Mouse (Mus musculus) spleen, adult 2 months (tissue): ENCODE data around the gene Ulk4. TPM values are rescaled to one million over a fixed set of nuclear protein-coding genes. Genes with fewer than 3 reads are reported as not detected.

ENCODE experiments used
- DNase-seq, 2 experiments: peaks; one replicate each; pipeline versions ENCODE4 v3.0.0 to v3.0.0-alpha.2; 2012 to 2021; ENCODE audit warnings: low spot score in 2 of 2, low read depth in 1 of 2
- H3K27ac ChIP-seq: fragments of 200-500 bp; 2 replicates; pipeline ENCODE4 v1.5.1; 2012; ENCODE audit warnings: low read length, inconsistent platforms; ENCODE audit not compliant: insufficient read depth
- H3K27me3 ChIP-seq: fragments of 200-500 bp; 2 replicates; pipeline ENCODE4 v1.6.1; 2012; ENCODE audit warnings: mild to moderate bottlenecking, moderate library complexity, low read length, inconsistent platforms; ENCODE audit not compliant: control insufficient read depth, insufficient read depth
- H3K36me3 ChIP-seq: fragments of 200-500 bp; 2 replicates; pipeline ENCODE4 v1.6.1; 2012; ENCODE audit warnings: mild to moderate bottlenecking, low read length, inconsistent platforms; ENCODE audit not compliant: control insufficient read depth, insufficient read depth
- H3K4me1 ChIP-seq: fragments of 200-500 bp; 2 replicates; pipeline ENCODE4 v1.6.1; 2011; ENCODE audit warnings: inconsistent platforms; ENCODE audit not compliant: control insufficient read depth, insufficient read depth, insufficient read length
- H3K4me3 ChIP-seq: fragments of 200-500 bp; 2 replicates; pipeline ENCODE4 v1.5.1; 2011; ENCODE audit warnings: mild to moderate bottlenecking, inconsistent platforms; ENCODE audit not compliant: insufficient read depth, insufficient read length; ENCODE audit errors: extremely low read depth
- CTCF ChIP-seq: fragments of 200-500 bp; IDR thresholded peaks from 2 replicates; pipeline ENCODE4 v1.5.1; 2011; ENCODE audit warnings: mild to moderate bottlenecking, inconsistent platforms; ENCODE audit not compliant: insufficient read depth, insufficient read length, insufficient replicate concordance; ENCODE audit errors: extremely low read depth
- POLR2A ChIP-seq: fragments of 200-500 bp; IDR thresholded peaks from 2 replicates; pipeline ENCODE4 v1.6.1; 2011; ENCODE audit warnings: low read depth, low read length, inconsistent platforms
- WGBS: fragments of 180-500 bp; shearing (Covaris S2); methylation state at CpG from one replicate; pipeline ENCODE4 v1.1.7; 2018; 5-methylcytosine and 5-hydroxymethylcytosine counted together
- polyA plus RNA-seq: library from polyadenylated mRNA; depleted of rRNA; stranded (reverse); fragments of >200 nt; gene quantifications from 2 replicates; pipeline ENCODE4 v1.2.3, GENCODE M21; 2012

The Ulk4 gene
- polyA plus RNA-seq, 1 experiment = 0.39 TPM

GRCm38 (mm10) chr9:121293187-121293586 lies 16.2 kb upstream of the Ulk4 start:
- no peaks in the 10 kb centered on the region for H3K36me3 ChIP-seq
- no peak overlapping the region for H3K4me3 ChIP-seq
- H3K4me1 ChIP-seq = peaks cover 3% of the 10 kb centered on the region; the same call in 1 of the 2 replicates
- TF ChIP-seq CTCF (no peak), POLR2A (no peak)
- no peaks in the 10 kb centered on the region for H3K27me3 ChIP-seq
- WGBS = 79% methylated on average over 7 of the region's 7 CpGs
- no peak for DNase-seq
- no peak overlapping the region for H3K27ac ChIP-seq

GRCm38 (mm10) chr9:121291275-121291674 lies 14.3 kb upstream of the Ulk4 start:
- Histone ChIP-seq H3K27ac (no peak overlapping the region), H3K4me1 (no peaks in the 10 kb centered on the region), H3K36me3 (no peaks in the 10 kb centered on the region), H3K4me3 (no peak overlapping the region), H3K27me3 (no peaks in the 10 kb centered on the region)
- DNase-seq = no peak
- WGBS = 94% methylated on average over 2 of the region's 2 CpGs
- TF ChIP-seq POLR2A (no peak), CTCF (no peak)

- H3K27me3 ChIP-seq = no peaks in the 10 kb centered on the region
- TF ChIP-seq POLR2A (no peak), CTCF (no peak)
- H3K4me1 ChIP-seq = no peaks in the 10 kb centered on the region
- no peak overlapping the region for H3K27ac ChIP-seq
- no peak for DNase-seq
- H3K36me3 ChIP-seq = no peaks in the 10 kb centered on the region
- H3K4me3 ChIP-seq = no peak overlapping the region
- 84% methylated on average over 3 of the region's 3 CpGs for WGBS
Measured at GRCm38 (mm10) chr9:121286325-121286901, 9.4 kb upstream of the Ulk4 start.

GRCm38 (mm10) chr9:121285341-121286324 lies 8.6 kb upstream of the Ulk4 start:
- no peaks in the 10 kb centered on the region for H3K4me1 ChIP-seq
- no peak for TF ChIP-seq CTCF
- TF ChIP-seq POLR2A = no peak
- peak; percentile 70 for DNase-seq
- no peaks in the 10 kb centered on the region for H3K27me3 ChIP-seq
- no peaks in the 10 kb centered on the region for H3K36me3 ChIP-seq
- H3K27ac ChIP-seq = no peak overlapping the region
- H3K4me3 ChIP-seq = peak overlapping the region; percentile 51
- 24% methylated on average over 29 of the region's 29 CpGs for WGBS

GRCm38 (mm10) chr9:121284422-121284821 lies 7.4 kb upstream of the Ulk4 start:
- DNase-seq = peak; percentile 42 to 44
- no peak overlapping the region for H3K27ac ChIP-seq
- peak; percentile 19; the same call in 1 of the 2 replicates for TF ChIP-seq CTCF
- no peak for TF ChIP-seq POLR2A
- no peak overlapping the region for H3K4me3 ChIP-seq
- no peaks in the 10 kb centered on the region for H3K36me3 ChIP-seq
- no peaks in the 10 kb centered on the region for H3K4me1 ChIP-seq
- H3K27me3 ChIP-seq = no peaks in the 10 kb centered on the region
- 72% methylated on average over 3 of the region's 3 CpGs for WGBS

- 97% methylated on average over 6 of the region's 6 CpGs for WGBS
- no peak overlapping the region for H3K27ac ChIP-seq
- no peak overlapping the region for H3K4me3 ChIP-seq
- TF ChIP-seq CTCF = peak; percentile 25; the same call in 1 of the 2 replicates
- no peak for TF ChIP-seq POLR2A
- no peaks in the 10 kb centered on the region for H3K27me3 ChIP-seq
- no peaks in the 10 kb centered on the region for H3K36me3 ChIP-seq
- peak in 1 of 2 experiments; percentile 11 for DNase-seq
- H3K4me1 ChIP-seq = no peaks in the 10 kb centered on the region
Measured at GRCm38 (mm10) chr9:121283620-121284185, 6.7 kb upstream of the Ulk4 start.

GRCm38 (mm10) chr9:121281891-121282290 lies 4.9 kb upstream of the Ulk4 start:
- Histone ChIP-seq H3K4me3 (no peak overlapping the region), H3K27ac (no peak overlapping the region), H3K27me3 (no peaks in the 10 kb centered on the region), H3K36me3 (no peaks in the 10 kb centered on the region), H3K4me1 (no peaks in the 10 kb centered on the region)
- WGBS = 79% methylated on average over 6 of the region's 6 CpGs
- no peak for TF ChIP-seq CTCF
- no peak for TF ChIP-seq POLR2A
- no peak for DNase-seq
